Mouse (Mus musculus): ENCODE results near the gene Rcl1.

DNA sequence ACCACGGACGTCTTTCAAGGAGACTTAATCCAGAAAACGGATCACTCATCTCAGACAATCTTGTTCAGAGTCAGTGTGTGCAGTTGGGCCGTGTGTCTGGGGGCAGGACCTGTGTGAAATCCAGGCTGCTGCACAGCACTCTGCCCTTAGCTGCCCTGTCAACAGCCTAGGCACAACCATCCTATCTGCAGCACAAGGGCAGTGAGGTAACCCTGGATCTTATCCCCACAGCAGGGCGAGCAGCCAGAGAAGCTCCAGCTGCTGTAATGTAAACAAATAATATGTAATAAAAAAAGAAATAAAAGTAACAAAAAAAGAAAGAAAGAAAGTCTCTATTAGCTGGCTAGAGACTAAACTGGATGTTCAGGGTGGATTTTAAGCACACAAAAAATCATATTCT, 32.0 kb upstream of the Rcl1 start:
- TF ChIP-seq CTCF (IDR thresholded peaks at IDR 0.05; ENCODE audit: extremely low read depth, insufficient read depth, insufficient read length, insufficient replicate concordance) (no peak), POLR2A (IDR thresholded peaks at IDR 0.05; ENCODE audit: low read depth, low read length) (no peak)
